Mouse (Mus musculus) heart, adult 11 months (tissue): ENCODE data around the gene Rfx8.
"Not testable (repeated sequence)": the region's sequence is repeated elsewhere in the genome, so short reads cannot be mapped to it uniquely, and the experiment has no call there.

Source experiments
- DNase-seq: peaks from one replicate; pipeline ENCODE4 v3.0.0; 2022

Gene Rfx8

GRCm38 (mm10) chr1:39691061-39691460 lies 29.7 kb downstream of the Rfx8 start:
- DNase-seq: no peak

GRCm38 (mm10) chr1:39688573-39688972 lies 32.2 kb downstream of the Rfx8 start:
- DNase-seq: no peak

GRCm38 (mm10) chr1:39687279-39687678 lies 33.5 kb downstream of the Rfx8 start:
- no peak for DNase-seq

GRCm38 (mm10) chr1:39685841-39686240 lies 35.0 kb downstream of the Rfx8 start:
- DNase-seq: peak; percentile 98

- no peak for DNase-seq
Measured at GRCm38 (mm10) chr1:39681638-39682037, 39.2 kb downstream of the Rfx8 start.

- peak; percentile 81 for DNase-seq
Measured at GRCm38 (mm10) chr1:39680546-39680945, 40.3 kb downstream of the Rfx8 start.

GRCm38 (mm10) chr1:39678883-39679282 lies 41.9 kb downstream of the Rfx8 start:
- DNase-seq: peak; percentile 68

GRCm38 (mm10) chr1:39676221-39676876 lies 44.4 kb downstream of the Rfx8 start:
- DNase-seq: peak; percentile 89

GRCm38 (mm10) chr1:39672362-39673105 lies 48.3 kb downstream of the Rfx8 start:
- peak; percentile 89 for DNase-seq

GRCm38 (mm10) chr1:39670211-39670935 lies 50.4 kb downstream of the Rfx8 start:
- peak; percentile 91 for DNase-seq

GRCm38 (mm10) chr1:39666751-39667252 lies 54.0 kb downstream of the Rfx8 start:
- peak; percentile 83 for DNase-seq

GRCm38 (mm10) chr1:39664039-39664625 lies 56.7 kb downstream of the Rfx8 start:
- DNase-seq: peak; percentile 81

- no peak for DNase-seq
Measured at GRCm38 (mm10) chr1:39663050-39663449, 57.7 kb downstream of the Rfx8 start.

GRCm38 (mm10) chr1:39656976-39657529 lies 63.7 kb downstream of the Rfx8 start:
- peak; percentile 21 for DNase-seq

GRCm38 (mm10) chr1:39654901-39655300 lies 65.9 kb downstream of the Rfx8 start:
- DNase-seq: not testable (repeated sequence)

- DNase-seq: peak; percentile 64
Measured at GRCm38 (mm10) chr1:39653028-39653427, 67.8 kb downstream of the Rfx8 start.

GRCm38 (mm10) chr1:39651241-39651548 lies 69.6 kb downstream of the Rfx8 start, which contains the start of gene Creg2:
TSS of gene Creg2 (minus strand) at chr1:39651474.
- DNase-seq: no peak

GRCm38 (mm10) chr1:39650435-39651240 lies 70.2 kb downstream of the Rfx8 start:
- peak; percentile 93 for DNase-seq

GRCm38 (mm10) chr1:39649691-39650434 lies 70.9 kb downstream of the Rfx8 start:
- peak; percentile 78 for DNase-seq

- DNase-seq: peak; percentile 59
Measured at GRCm38 (mm10) chr1:39648584-39648983, 72.2 kb downstream of the Rfx8 start.
